Mouse (Mus musculus): ENCODE data around the gene Def6. TPM values are rescaled to one million over a fixed set of nuclear protein-coding genes. Genes with fewer than 3 reads are reported as not detected.

Def6 gene
- total and polyA plus RNA-seq, 3 experiments = 31.3 to 81.8 (median 53.6) TPM

GRCm38 (mm10) chr17:28176775-28177539, 30.6 kb upstream of the Def6 start, which contains the start of gene Zfp523:
TSS of gene Zfp523 (plus strand) at chr17:28177129.
- no peaks in the 10 kb centered on the region for H3K79me2 ChIP-seq (replicated peaks; ENCODE audit: control insufficient read depth, extremely low read depth, insufficient read depth, poor library complexity, severe bottlenecking)
- in situ Hi-C loops (cut with MboI; ENCODE audit: low pct_ligation_motif_present, low pct_unique_long_range_greater_than_20kb, low sequenced_read_pairs) = no loop called here
- peak within 1 kb of the TSS; percentile 27; the same call in 1 of the 2 replicates for H3K27ac ChIP-seq (ENCODE audit: insufficient read depth, low read depth)
- TF ChIP-seq JUND (conservative IDR thresholded peaks at IDR 0.05; ENCODE audit: low read depth, low read length) = no peak
- no peak for TF ChIP-seq EP300 (IDR thresholded peaks at IDR 0.05; ENCODE audit: low read length)
- no peak for TF ChIP-seq RAD21 (IDR thresholded peaks at IDR 0.05; ENCODE audit: low read depth, low read length)
- TF ChIP-seq MAX (IDR thresholded peaks at IDR 0.05; ENCODE audit: low read length) = no peak; the same call in 1 of the 2 replicates
- peak; percentile 62; the same call in 1 of the 2 replicates for TF ChIP-seq TCF12 (IDR thresholded peaks at IDR 0.05; ENCODE audit: low read depth, low read length)
- TF ChIP-seq IRF4 (IDR thresholded peaks at IDR 0.05; ENCODE audit: low read depth, low read length) = no peak
- TF ChIP-seq ZMIZ1 (IDR thresholded peaks at IDR 0.05; ENCODE audit: low read depth, low read length) = no peak
- TF ChIP-seq JUN (IDR thresholded peaks at IDR 0.05; ENCODE audit: insufficient read depth, low read depth, low read length) = no peak
- TF ChIP-seq ELF1 (IDR thresholded peaks at IDR 0.05; ENCODE audit: low read depth, low read length) = peak; percentile 71; the same call in 1 of the 2 replicates
- TF ChIP-seq POLR2AphosphoS2 (IDR thresholded peaks at IDR 0.05; ENCODE audit: low read depth, low read length) = no peak
- TF ChIP-seq MEF2A (IDR thresholded peaks at IDR 0.05; ENCODE audit: borderline replicate concordance, low read depth, low read length) = 0 out of 2 replicates have a peak, but pooled peaks have one; percentile 69
- TF ChIP-seq HCFC1 (IDR thresholded peaks at IDR 0.05; ENCODE audit: low read depth, low read length) = peak; percentile 54; the same call in 1 of the 2 replicates
- TF ChIP-seq CHD1 (IDR thresholded peaks at IDR 0.05; ENCODE audit: low read depth, low read length) = no peak
- TF ChIP-seq ZC3H11A (IDR thresholded peaks at IDR 0.05; ENCODE audit: low read depth, low read length) = no peak
- no peak for TF ChIP-seq USF1 (IDR thresholded peaks at IDR 0.05; ENCODE audit: low read depth, low read length)
- no peak; the same call in 1 of the 2 replicates for TF ChIP-seq ZKSCAN1 (IDR thresholded peaks at IDR 0.05; ENCODE audit: borderline replicate concordance, low read depth, low read length)
- TF ChIP-seq PAX5 (IDR thresholded peaks at IDR 0.05; ENCODE audit: low read length) = no peak
- TF ChIP-seq ETS1 (conservative IDR thresholded peaks at IDR 0.05; ENCODE audit: low read depth, low read length) = no peak
- TF ChIP-seq ZNF384 (IDR thresholded peaks at IDR 0.05; ENCODE audit: low read depth, low read length) = peak; percentile 35; the same call in 1 of the 2 replicates
- no peak for TF ChIP-seq MYC (IDR thresholded peaks at IDR 0.05; ENCODE audit: low read depth, low read length)
- TF ChIP-seq RCOR1 (conservative IDR thresholded peaks at IDR 0.05; ENCODE audit: low read depth, low read length) = no peak
- 0 out of 2 replicates have a peak, but pooled peaks have one; percentile 58 for TF ChIP-seq NELFE (IDR thresholded peaks at IDR 0.05; ENCODE audit: low read depth, low read length)
- no peak for TF ChIP-seq TBP (conservative IDR thresholded peaks at IDR 0.05; ENCODE audit: low read depth, low read length)
- no peak for TF ChIP-seq SMC3 (IDR thresholded peaks at IDR 0.05; ENCODE audit: low read depth, low read length)
- TF ChIP-seq E2F4 (IDR thresholded peaks at IDR 0.05; ENCODE audit: insufficient replicate concordance, low read depth, low read length) = no peak
- TF ChIP-seq UBTF (IDR thresholded peaks at IDR 0.05; ENCODE audit: low read depth, low read length) = 0 out of 2 replicates have a peak, but pooled peaks have one; percentile 23
- TF ChIP-seq CTCF (conservative IDR thresholded peaks at IDR 0.05 in 1 of 2, IDR thresholded peaks at IDR 0.05 in 1 of 2; ENCODE audit: low read depth in 2 of 2, low read length in 2 of 2) = no peak
- peak; percentile 92 for TF ChIP-seq MXI1 (IDR thresholded peaks at IDR 0.05; ENCODE audit: low read depth, low read length)
- no peak for TF ChIP-seq USF2 (conservative IDR thresholded peaks at IDR 0.05; ENCODE audit: low read depth, low read length)
- TF ChIP-seq SIN3A (IDR thresholded peaks at IDR 0.05; ENCODE audit: low read length) = peak; percentile 46; the same call in 1 of the 2 replicates
- TF ChIP-seq GABPA (IDR thresholded peaks at IDR 0.05; ENCODE audit: insufficient replicate concordance, low read depth, low read length) = no peak
- TF ChIP-seq POLR2A (IDR thresholded peaks at IDR 0.05; ENCODE audit: low read depth, low read length) = peak; percentile 52; the same call in 1 of the 2 replicates
- TF ChIP-seq CHD2 (IDR thresholded peaks at IDR 0.05; ENCODE audit: low read length) = no peak
- TF ChIP-seq MAZ (IDR thresholded peaks at IDR 0.05; ENCODE audit: low read depth, low read length) = peak; percentile 62
- TF ChIP-seq KAT2A (IDR thresholded peaks at IDR 0.05; ENCODE audit: insufficient replicate concordance, low read length) = no peak
- no peak for TF ChIP-seq MAFK (IDR thresholded peaks at IDR 0.05; ENCODE audit: insufficient replicate concordance, low read length)
- TF ChIP-seq NRF1 (IDR thresholded peaks at IDR 0.05; ENCODE audit: low read depth, low read length) = peak; percentile 71
- no peak for TF ChIP-seq BHLHE40 (IDR thresholded peaks at IDR 0.05; ENCODE audit: low read depth, low read length)
- dilution Hi-C loops (cut with MboI; ENCODE audit: extremely low pct_ligation_motif_present, extremely low pct_unique_long_range_greater_than_20kb, low sequenced_read_pairs) = no loop called here
- peak within 1 kb of the TSS; percentile 85 for H3K9ac ChIP-seq (ENCODE audit: insufficient read depth, low read depth)
- H3K9me3 ChIP-seq (replicated peaks; ENCODE audit: low read length) = no peaks in the 10 kb centered on the region
- peak within 1 kb of the TSS; percentile 70 to 88 (median 77) for H3K4me3 ChIP-seq (replicated peaks in 1 of 3; ENCODE audit: low read depth in 2 of 3, low read length in 2 of 3, poor library complexity in 1 of 3)
- H3K4me2 ChIP-seq (ENCODE audit: insufficient read depth, low read depth, poor library complexity, severe bottlenecking) = peak within 1 kb of the TSS; percentile 70
- DNase-seq (ENCODE audit: extremely low read depth) = peak; percentile 82
- peaks cover 0 to 6% of the 10 kb centered on the region in 2 experiments for H3K36me3 ChIP-seq (replicated peaks in 1 of 2; ENCODE audit: control insufficient read depth in 1 of 2, insufficient read depth in 1 of 2, low read length in 1 of 2)
- H3K4me1 ChIP-seq (ENCODE audit: control insufficient read depth in 1 of 2, insufficient read depth in 2 of 2) = peaks cover 20 to 46% of the 10 kb centered on the region in 2 experiments
- peaks cover 19% of the 10 kb centered on the region for H3K27me3 ChIP-seq (replicated peaks)
